Mouse (Mus musculus): ENCODE measurements at regions not wholly inside any gene's neighbourhood (a gene's known extent, or its start where the extent isn't known, plus 50 kb on each side); places are given as distances from the start of the nearest gene placed in this dataset.

DNA sequence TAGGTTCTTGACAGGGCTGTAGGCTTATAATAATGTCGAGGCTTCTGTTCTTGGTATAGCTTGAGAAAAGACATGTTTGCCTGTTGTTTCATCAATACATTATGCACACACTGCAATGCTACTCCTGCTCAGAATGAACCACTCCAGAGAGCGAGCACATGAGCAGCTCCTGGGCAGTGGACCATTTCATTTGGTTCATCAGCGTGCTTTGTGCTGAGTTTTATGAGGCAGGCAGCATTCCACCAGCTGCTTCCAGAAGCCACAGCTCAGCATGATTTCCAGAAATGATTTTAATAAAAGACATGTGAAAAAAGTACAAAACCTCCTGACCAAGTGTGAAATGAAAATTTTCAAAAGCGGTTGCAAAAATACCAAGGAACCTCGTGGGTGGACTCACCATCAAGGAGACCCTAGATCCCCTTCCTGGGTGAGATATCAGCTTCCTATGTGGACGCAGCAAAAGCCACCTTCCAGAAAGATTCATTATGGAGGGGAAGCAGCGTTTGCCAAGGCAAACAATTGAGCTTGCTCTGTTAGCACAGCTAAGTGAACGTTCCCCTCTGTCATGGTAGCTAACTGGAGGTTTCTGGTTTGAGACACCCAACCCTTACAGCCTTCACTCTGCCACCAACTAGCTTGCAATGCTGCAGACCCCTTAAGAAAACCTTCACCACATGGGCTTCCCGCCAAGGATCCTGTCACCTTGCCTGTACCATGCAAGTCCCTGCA, 104.1 kb downstream of the Cxcl12 start:
- H3K4me2 ChIP-seq (replicated peaks; ENCODE audit: low read depth, low read length) = no peak overlapping the region
- no peak overlapping the region for H3K9ac ChIP-seq (replicated peaks; ENCODE audit: low read depth)
- no peaks in the 10 kb centered on the region for H3K27me3 ChIP-seq (replicated peaks; ENCODE audit: insufficient read depth, low read length)
- no peak for TF ChIP-seq EP300 (IDR thresholded peaks at IDR 0.05)
- TF ChIP-seq CTCF (IDR thresholded peaks at IDR 0.05) = no peak
- ATAC-seq = no peak
- no peaks in the 10 kb centered on the region for H3K36me3 ChIP-seq (ENCODE audit: insufficient read depth, low read length)
- 58% methylated on average over 9 of the region's 9 CpGs for whole genome bisulfite sequencing
- no peak overlapping the region for H3K4me3 ChIP-seq (ENCODE audit: low read depth, low read length)
- no peaks in the 10 kb centered on the region for H3K4me1 ChIP-seq (ENCODE audit: insufficient read depth, low read depth, low read length)
- H3K27ac ChIP-seq (ENCODE audit: low read length) = no peak overlapping the region
- no peaks in the 10 kb centered on the region for H3K9me3 ChIP-seq (ENCODE audit: low read length)
- no peak for DNase-seq (ENCODE audit: low spot score)

- H3K27ac ChIP-seq (ENCODE audit: low read length) = no peak overlapping the region
- no peaks in the 10 kb centered on the region for H3K4me1 ChIP-seq (ENCODE audit: insufficient read depth, low read depth, low read length)
- DNase-seq (ENCODE audit: low spot score) (no peak), ATAC-seq (no peak)
- no peaks in the 10 kb centered on the region for H3K9me3 ChIP-seq (ENCODE audit: low read length)
- no peaks in the 10 kb centered on the region for H3K36me3 ChIP-seq (ENCODE audit: insufficient read depth, low read length)
- no peak overlapping the region for H3K4me3 ChIP-seq (ENCODE audit: low read depth, low read length)
- WGBS = 83% methylated on average over 5 of the region's 5 CpGs
- TF ChIP-seq EP300 (IDR thresholded peaks at IDR 0.05) (no peak), CTCF (IDR thresholded peaks at IDR 0.05) (no peak)
- H3K4me2 ChIP-seq (replicated peaks; ENCODE audit: low read depth, low read length) = no peak overlapping the region
- H3K27me3 ChIP-seq (replicated peaks; ENCODE audit: insufficient read depth, low read length) = no peaks in the 10 kb centered on the region
- no peak overlapping the region for H3K9ac ChIP-seq (replicated peaks; ENCODE audit: low read depth)
These were observed 107.6 kb downstream of the Cxcl12 start for GRCm38 (mm10) chr6:117275915-117276314.

DNA sequence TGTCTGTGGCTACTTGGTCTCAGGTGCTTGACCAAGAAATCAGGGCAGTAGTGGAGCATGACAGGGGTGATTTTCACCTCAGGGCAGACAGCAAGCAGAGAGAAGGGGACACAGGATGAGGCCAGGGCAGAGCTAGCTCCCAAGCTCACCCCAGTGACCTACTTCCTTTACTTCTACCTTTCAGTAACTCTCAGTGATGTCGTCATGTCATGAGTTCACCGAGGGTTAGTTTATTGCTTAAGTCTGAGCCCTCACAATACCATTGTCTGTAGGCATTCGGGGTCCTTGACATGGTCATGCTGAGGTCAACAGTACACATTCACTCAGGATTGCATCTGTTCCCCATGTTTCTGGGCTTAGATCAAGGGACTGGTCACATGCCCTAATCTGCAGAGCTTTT, 108.5 kb downstream of the Cxcl12 start:
- Histone ChIP-seq H3K27ac (ENCODE audit: low read length) (no peak overlapping the region), H3K9ac (replicated peaks; ENCODE audit: low read depth) (no peak overlapping the region), H3K4me2 (replicated peaks; ENCODE audit: low read depth, low read length) (no peak overlapping the region), H3K4me3 (ENCODE audit: low read depth, low read length) (no peak overlapping the region), H3K9me3 (ENCODE audit: low read length) (no peaks in the 10 kb centered on the region), H3K4me1 (ENCODE audit: insufficient read depth, low read depth, low read length) (no peaks in the 10 kb centered on the region), H3K27me3 (replicated peaks; ENCODE audit: insufficient read depth, low read length) (no peaks in the 10 kb centered on the region), H3K36me3 (ENCODE audit: insufficient read depth, low read length) (no peaks in the 10 kb centered on the region)
- 75% methylated on average over 3 of the region's 3 CpGs for WGBS
- TF ChIP-seq CTCF (IDR thresholded peaks at IDR 0.05) (no peak), EP300 (IDR thresholded peaks at IDR 0.05) (no peak)
- ATAC-seq (no peak), DNase-seq (ENCODE audit: low spot score) (no peak)

GRCm38 (mm10) chr6:117279297-117279696, 111.0 kb downstream of the Cxcl12 start:
- ATAC-seq = no peak
- H3K27me3 ChIP-seq (replicated peaks; ENCODE audit: insufficient read depth, low read length) = no peaks in the 10 kb centered on the region
- no peak for DNase-seq (ENCODE audit: low spot score)
- no peaks in the 10 kb centered on the region for H3K9me3 ChIP-seq (ENCODE audit: low read length)
- H3K4me3 ChIP-seq (ENCODE audit: low read depth, low read length) = no peak overlapping the region
- H3K4me2 ChIP-seq (replicated peaks; ENCODE audit: low read depth, low read length) = no peak overlapping the region
- H3K9ac ChIP-seq (replicated peaks; ENCODE audit: low read depth) = no peak overlapping the region
- TF ChIP-seq CTCF (IDR thresholded peaks at IDR 0.05) = peak; percentile 10; the same call in 1 of the 2 replicates
- no peak for TF ChIP-seq EP300 (IDR thresholded peaks at IDR 0.05)
- H3K4me1 ChIP-seq (ENCODE audit: insufficient read depth, low read depth, low read length) = no peaks in the 10 kb centered on the region
- no peaks in the 10 kb centered on the region for H3K36me3 ChIP-seq (ENCODE audit: insufficient read depth, low read length)
- H3K27ac ChIP-seq (ENCODE audit: low read length) = no peak overlapping the region

DNA sequence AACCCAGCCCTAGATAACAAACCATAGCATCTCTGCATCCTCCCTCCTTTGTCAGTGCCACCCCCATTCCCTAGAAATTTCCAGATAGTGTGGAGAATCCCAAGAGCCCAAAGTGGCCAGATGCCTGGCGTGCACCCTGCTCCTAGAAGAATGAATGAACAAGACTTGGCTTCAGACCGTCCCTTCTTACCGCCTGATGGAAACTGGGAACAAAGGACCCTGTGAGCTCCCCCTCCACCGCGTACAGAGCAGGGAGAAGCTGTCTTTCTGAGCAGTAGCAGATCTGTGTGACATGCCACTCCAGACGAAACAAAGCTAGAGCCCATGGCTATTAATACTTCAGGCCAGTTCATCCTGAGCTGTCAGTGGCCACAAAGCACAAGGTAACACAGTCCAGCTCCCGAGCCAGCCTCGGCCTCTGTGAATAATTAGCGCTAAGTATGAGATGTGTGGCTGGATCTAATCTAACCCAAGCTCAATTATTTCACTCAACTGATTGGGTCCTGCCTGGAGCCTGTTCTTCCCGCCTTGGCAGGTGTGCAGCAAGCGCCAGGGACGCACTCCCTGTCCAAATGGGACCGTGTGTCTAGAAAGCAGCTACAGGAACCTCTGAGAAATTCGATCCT, 111.6 kb downstream of the Cxcl12 start:
- WGBS = 61% methylated on average over 14 of the region's 14 CpGs
- no peak for ATAC-seq
- Histone ChIP-seq H3K27me3 (replicated peaks; ENCODE audit: insufficient read depth, low read length) (no peaks in the 10 kb centered on the region), H3K9ac (replicated peaks; ENCODE audit: low read depth) (no peak overlapping the region), H3K4me2 (replicated peaks; ENCODE audit: low read depth, low read length) (no peak overlapping the region), H3K27ac (ENCODE audit: low read length) (no peak overlapping the region), H3K9me3 (ENCODE audit: low read length) (no peaks in the 10 kb centered on the region), H3K36me3 (ENCODE audit: insufficient read depth, low read length) (no peaks in the 10 kb centered on the region), H3K4me3 (ENCODE audit: low read depth, low read length) (no peak overlapping the region), H3K4me1 (ENCODE audit: insufficient read depth, low read depth, low read length) (no peaks in the 10 kb centered on the region)
- no peak for TF ChIP-seq EP300 (IDR thresholded peaks at IDR 0.05)
- no peak for TF ChIP-seq CTCF (IDR thresholded peaks at IDR 0.05)
- no peak for DNase-seq (ENCODE audit: low spot score)

DNA sequence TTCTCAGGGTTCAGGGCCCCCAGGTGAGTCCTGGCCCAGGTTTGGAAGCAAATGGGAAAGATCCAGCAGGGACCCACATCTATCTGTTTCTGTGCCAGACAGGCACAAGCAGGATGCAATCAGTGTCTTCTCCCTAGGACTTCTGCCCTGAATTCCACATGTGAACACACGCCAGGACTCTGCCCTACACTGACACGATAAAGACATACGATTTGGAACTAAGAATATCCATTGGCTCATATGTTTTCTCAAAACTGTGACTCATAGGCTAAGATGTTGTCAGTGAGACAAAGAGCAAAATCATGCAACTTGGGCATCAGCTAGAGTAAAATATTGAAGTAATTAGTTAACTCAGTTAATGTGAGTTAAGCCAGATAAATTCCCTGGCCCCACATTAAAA, 112.6 kb downstream of the Cxcl12 start:
- 75% methylated on average over 3 of the region's 3 CpGs for WGBS
- Histone ChIP-seq H3K9ac (replicated peaks; ENCODE audit: low read depth) (no peak overlapping the region), H3K4me1 (ENCODE audit: insufficient read depth, low read depth, low read length) (no peaks in the 10 kb centered on the region), H3K4me3 (ENCODE audit: low read depth, low read length) (no peak overlapping the region), H3K9me3 (ENCODE audit: low read length) (no peaks in the 10 kb centered on the region), H3K4me2 (replicated peaks; ENCODE audit: low read depth, low read length) (no peak overlapping the region), H3K36me3 (ENCODE audit: insufficient read depth, low read length) (no peaks in the 10 kb centered on the region), H3K27me3 (replicated peaks; ENCODE audit: insufficient read depth, low read length) (no peaks in the 10 kb centered on the region), H3K27ac (ENCODE audit: low read length) (no peak overlapping the region)
- no peak for TF ChIP-seq CTCF (IDR thresholded peaks at IDR 0.05)
- no peak for DNase-seq (ENCODE audit: low spot score)
- no peak for ATAC-seq

Data from lung, postnatal 0 days (tissue).